Mouse (Mus musculus) lung, postnatal 0 days (tissue): ENCODE data around the gene Oasl2. TPM values are rescaled to one million over a fixed set of nuclear protein-coding genes. Genes with fewer than 3 reads are reported as not detected.

ENCODE experiments used
- ATAC-seq: fragments of 200-750 bp; cut with Nextera tagmentation; 2 replicates; pipeline ENCODE4 v1.8.0; 2017; ENCODE audit warnings: moderate library complexity
- DNase-seq: peaks from one replicate; pipeline ENCODE4 v3.0.0-alpha.2; 2016; ENCODE audit warnings: low spot score
- H3K27ac ChIP-seq: fragments of 300-500 bp; sonication (generic); 2 replicates; pipeline ENCODE4 v1.5.1; 2014; ENCODE audit warnings: antibody characterized with exemption, mild to moderate bottlenecking, low read length, mixed read lengths
- H3K27me3 ChIP-seq: fragments of 300-500 bp; sonication (generic); replicated peaks from 2 replicates; pipeline ENCODE4 v1.6.1; 2014; ENCODE audit warnings: low read length, mixed read lengths; ENCODE audit not compliant: insufficient read depth
- H3K36me3 ChIP-seq: fragments of 300-500 bp; sonication (generic); 2 replicates; pipeline ENCODE4 v1.6.1; 2014; ENCODE audit warnings: low read length, mixed read lengths; ENCODE audit not compliant: insufficient read depth
- H3K4me1 ChIP-seq: fragments of 300-500 bp; sonication (generic); 2 replicates; pipeline ENCODE4 v1.6.1; 2014; ENCODE audit warnings: antibody characterized with exemption, low read depth, low read length, mixed read lengths; ENCODE audit not compliant: insufficient read depth
- H3K4me2 ChIP-seq: fragments of 300-500 bp; sonication (generic); replicated peaks from 2 replicates; pipeline ENCODE4 v1.6.1; 2014; ENCODE audit warnings: low read depth, mild to moderate bottlenecking, low read length, moderate library complexity, mixed read lengths
- H3K4me3 ChIP-seq: fragments of 300-500 bp; sonication (generic); 2 replicates; pipeline ENCODE4 v1.5.1; 2014; ENCODE audit warnings: low read depth, low read length
- H3K9ac ChIP-seq: fragments of 300-500 bp; sonication (generic); replicated peaks from 2 replicates; pipeline ENCODE4 v1.6.1; 2014; ENCODE audit warnings: low read depth, mild to moderate bottlenecking
- H3K9me3 ChIP-seq: fragments of 300-500 bp; sonication (generic); 2 replicates; pipeline ENCODE4 v1.6.1; 2016; ENCODE audit warnings: low read length, mixed read lengths
- CTCF ChIP-seq: IDR thresholded peaks from 2 replicates; pipeline ENCODE4 v1.5.1; 2016; ENCODE audit warnings: antibody characterized with exemption, mild to moderate bottlenecking
- EP300 ChIP-seq: IDR thresholded peaks from 2 replicates; pipeline ENCODE4 v1.6.1; 2016; ENCODE audit warnings: antibody characterized with exemption, mild to moderate bottlenecking, control low read depth
- WGBS: fragments of 180-500 bp; shearing (Covaris S2); extraction: QIAGEN DNeasy Blood & Tissue Kit; methylation state at CpG from one replicate; pipeline ENCODE4 v1.1.7; 2014; 5-methylcytosine and 5-hydroxymethylcytosine counted together
- microRNA-seq: library from miRNA; unstranded; fragments of <30 nt; microRNA quantifications from one replicate; pipeline ENCODE4, GENCODE M21; 2016
- polyA plus RNA-seq: library from polyadenylated mRNA; unstranded; fragments of >200 nt; fragmentation: Nextera tagmentation; extraction: Ambion mirVana; gene quantifications from 2 replicates; pipeline ENCODE4 v1.2.1, GENCODE M21; 2015

Gene Oasl2
- polyA plus RNA-seq, 1 experiment from 2014 or later = 17.3 TPM

- DNase-seq = no peak
- Histone ChIP-seq H3K9ac (no peak overlapping the region), H3K27ac (no peak overlapping the region), H3K4me3 (no peak overlapping the region), H3K27me3 (no peaks in the 10 kb centered on the region), H3K4me1 (no peaks in the 10 kb centered on the region), H3K36me3 (no peaks in the 10 kb centered on the region), H3K9me3 (no peaks in the 10 kb centered on the region), H3K4me2 (no peak overlapping the region)
- no peak for TF ChIP-seq CTCF
- no peak for TF ChIP-seq EP300
- WGBS = 68% methylated on average over 5 of the region's 5 CpGs
- no peak for ATAC-seq
Observed at GRCm38 (mm10) chr5:114958069-114958468, 61.3 kb downstream of the Oasl2 start.

Small RNA genes within 50 kb of the gene (microRNA-seq; reads per million reads assigned to microRNA genes)
- gene Mir6240 = 11.0 reads per million, percentile 24 among the genes with 10 or more reads in this experiment

Other genes with a start within 250 kb of the Oasl2 start
- 2.2 and 3.4 TPM in 2 replicates for gene Trpv4, start 238.5 kb upstream of the Oasl2 start, polyA plus RNA-seq
- gene Gltp, start 206.0 kb upstream of the Oasl2 start, polyA plus RNA-seq = 88.2 and 89.4 TPM in 2 replicates
- gene Tchp, start 189.2 kb upstream of the Oasl2 start, polyA plus RNA-seq = 9.4 and 10.0 TPM in 2 replicates
- gene Ankrd13a, start 122.3 kb upstream of the Oasl2 start, polyA plus RNA-seq = 110 and 115 TPM in 2 replicates
- 36.5 and 39.1 TPM in 2 replicates for gene Git2, start 121.4 kb upstream of the Oasl2 start, polyA plus RNA-seq
- gene 1500011B03Rik, start 73.5 kb upstream of the Oasl2 start, polyA plus RNA-seq = 72.8 and 97.5 TPM in 2 replicates
- not detected in 2 replicates for gene 4930519G04Rik, start 43.3 kb upstream of the Oasl2 start, polyA plus RNA-seq
- gene Gm9936, start 38.3 kb upstream of the Oasl2 start, polyA plus RNA-seq = not detected in 2 replicates
- gene Oasl1, start 26.3 kb downstream of the Oasl2 start, polyA plus RNA-seq = 0.92 and 1.8 TPM in 2 replicates
- 41.0 and 41.4 TPM in 2 replicates for gene 2210016L21Rik, start 45.2 kb downstream of the Oasl2 start, polyA plus RNA-seq
- gene Hnf1a, start 74.2 kb downstream of the Oasl2 start, polyA plus RNA-seq = not detected in 2 replicates
- 16.6 and 22.8 TPM in 2 replicates for gene Sppl3, start 114.2 kb downstream of the Oasl2 start, polyA plus RNA-seq
- 32.4 and 32.5 TPM in 2 replicates for gene Gm10401, start 201.4 kb downstream of the Oasl2 start, polyA plus RNA-seq
- 43.6 and 43.9 TPM in 2 replicates for gene Acads, start 222.4 kb downstream of the Oasl2 start, polyA plus RNA-seq
- 21.8 and 24.8 TPM in 2 replicates for gene Unc119b, start 238.0 kb downstream of the Oasl2 start, polyA plus RNA-seq